Mouse (Mus musculus): ENCODE measurements around the gene Gm49380.

The Gm49380 gene

GRCm38 (mm10) chr9:44113105-44113789 lies at the start of gene Gm49380, which contains the start of gene Rnf26:
TSS of gene Gm49380 (minus strand) at chr9:44113500.
TSS of gene Rnf26 (minus strand) at chr9:44113517.
- peak; percentile 99 for DNase-seq (ENCODE audit: low read depth, low spot score)

- DNase-seq (ENCODE audit: low read depth, low spot score): no peak
Measured at GRCm38 (mm10) chr9:44159886-44160285, 46.6 kb upstream of the Gm49380 start.

GRCm38 (mm10) chr9:44147290-44147689 lies 34.0 kb upstream of the Gm49380 start:
- no peak for DNase-seq (ENCODE audit: low read depth, low spot score)

DNA sequence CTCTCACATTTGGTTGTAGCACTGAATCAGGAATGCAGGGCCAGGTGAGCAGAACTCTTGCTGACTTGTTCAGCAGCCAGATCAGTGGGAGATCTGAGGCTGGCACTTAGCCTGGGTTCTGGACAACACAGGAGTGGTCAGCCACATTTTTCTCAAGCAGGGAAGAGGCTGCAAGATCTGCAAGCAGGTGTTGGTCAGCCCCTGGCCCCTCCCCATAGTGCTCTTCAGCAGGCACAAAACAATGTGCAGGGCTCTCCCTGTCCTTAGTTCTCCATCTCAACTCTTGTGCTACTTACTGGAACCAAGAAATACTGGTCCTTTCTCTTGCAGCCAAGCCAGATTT lies 31.4 kb upstream of the Gm49380 start:
- no peak for DNase-seq (ENCODE audit: low read depth, low spot score)

GRCm38 (mm10) chr9:44144023-44144717 lies 30.9 kb upstream of the Gm49380 start:
- DNase-seq (ENCODE audit: low read depth, low spot score): no peak

DNA sequence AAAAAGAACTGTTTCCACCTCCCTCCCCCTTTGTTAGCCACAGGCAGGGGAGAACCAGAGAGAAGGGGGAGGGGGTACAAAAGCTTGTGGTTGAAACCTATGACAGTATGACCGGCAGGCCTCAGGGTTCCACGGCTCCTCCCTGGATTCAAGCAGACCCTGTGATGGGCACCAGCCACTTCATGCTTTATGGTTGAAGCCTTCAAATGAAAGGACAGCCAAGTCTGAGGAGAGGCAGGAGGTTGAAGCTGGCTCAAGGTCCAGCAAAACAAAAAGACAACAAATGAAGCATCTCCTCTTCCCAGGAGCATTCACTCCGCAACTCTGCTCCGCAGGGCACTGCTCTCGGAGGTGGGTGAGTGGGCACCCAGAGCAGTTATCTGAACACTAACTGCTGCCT lies 30.1 kb upstream of the Gm49380 start:
- no peak for DNase-seq (ENCODE audit: low read depth, low spot score)

DNA sequence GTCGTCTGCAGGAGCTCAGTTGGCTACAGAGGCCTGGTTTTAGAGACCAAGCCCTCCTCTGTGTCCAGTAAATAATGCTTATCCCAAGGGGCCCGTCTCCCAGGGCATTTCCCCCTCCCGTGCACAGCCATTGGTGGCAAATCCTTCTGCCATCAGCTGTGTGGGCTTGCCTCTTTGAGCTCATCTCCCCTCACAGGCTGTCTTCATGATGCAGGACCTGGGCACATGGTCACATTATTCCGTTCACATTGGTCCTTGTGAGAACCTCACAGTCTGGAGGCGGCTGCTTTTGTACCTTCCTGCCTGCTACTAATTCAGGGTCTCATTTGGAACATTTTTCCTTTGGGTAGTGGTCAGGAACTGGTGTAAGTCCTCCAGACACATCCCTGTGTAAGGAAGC lies 28.7 kb upstream of the Gm49380 start:
- DNase-seq (ENCODE audit: low read depth, low spot score): no peak

GRCm38 (mm10) chr9:44137846-44138245 lies 24.5 kb upstream of the Gm49380 start:
- no peak for DNase-seq (ENCODE audit: low read depth, low spot score)

DNA sequence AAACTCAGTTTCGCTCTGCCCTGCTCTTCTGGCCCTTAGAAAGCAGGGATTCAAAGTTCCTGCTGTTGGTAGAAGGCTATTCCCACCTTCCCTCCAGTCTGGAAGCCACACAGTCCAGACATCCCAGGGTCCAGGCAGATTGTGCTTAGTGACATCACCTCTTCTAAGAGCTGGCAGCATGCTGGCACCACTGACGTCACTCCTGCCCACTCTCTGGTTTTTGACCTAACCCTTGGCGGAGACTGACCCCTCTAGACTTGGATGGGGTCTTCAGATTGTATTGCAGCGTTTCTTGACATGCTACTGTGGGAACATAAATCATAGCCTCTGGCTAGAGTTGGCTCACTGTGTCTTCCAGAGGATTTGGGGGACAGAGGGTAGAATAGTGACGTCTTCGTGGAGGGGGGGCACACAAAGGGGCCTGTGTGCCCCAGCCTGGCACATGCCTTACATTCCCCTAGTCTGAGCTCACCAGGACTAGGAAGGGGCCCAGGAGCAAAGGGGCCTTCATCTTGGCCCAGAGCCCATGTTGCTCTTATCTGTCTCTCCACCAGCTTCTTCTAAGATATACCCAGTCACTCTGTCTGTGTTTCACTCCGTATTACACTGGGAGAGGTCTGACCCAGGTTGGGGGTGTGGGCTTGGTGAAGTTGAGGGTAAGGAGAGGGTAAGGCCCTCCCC lies 22.6 kb upstream of the Gm49380 start:
- no peak for DNase-seq (ENCODE audit: low read depth, low spot score)

DNA sequence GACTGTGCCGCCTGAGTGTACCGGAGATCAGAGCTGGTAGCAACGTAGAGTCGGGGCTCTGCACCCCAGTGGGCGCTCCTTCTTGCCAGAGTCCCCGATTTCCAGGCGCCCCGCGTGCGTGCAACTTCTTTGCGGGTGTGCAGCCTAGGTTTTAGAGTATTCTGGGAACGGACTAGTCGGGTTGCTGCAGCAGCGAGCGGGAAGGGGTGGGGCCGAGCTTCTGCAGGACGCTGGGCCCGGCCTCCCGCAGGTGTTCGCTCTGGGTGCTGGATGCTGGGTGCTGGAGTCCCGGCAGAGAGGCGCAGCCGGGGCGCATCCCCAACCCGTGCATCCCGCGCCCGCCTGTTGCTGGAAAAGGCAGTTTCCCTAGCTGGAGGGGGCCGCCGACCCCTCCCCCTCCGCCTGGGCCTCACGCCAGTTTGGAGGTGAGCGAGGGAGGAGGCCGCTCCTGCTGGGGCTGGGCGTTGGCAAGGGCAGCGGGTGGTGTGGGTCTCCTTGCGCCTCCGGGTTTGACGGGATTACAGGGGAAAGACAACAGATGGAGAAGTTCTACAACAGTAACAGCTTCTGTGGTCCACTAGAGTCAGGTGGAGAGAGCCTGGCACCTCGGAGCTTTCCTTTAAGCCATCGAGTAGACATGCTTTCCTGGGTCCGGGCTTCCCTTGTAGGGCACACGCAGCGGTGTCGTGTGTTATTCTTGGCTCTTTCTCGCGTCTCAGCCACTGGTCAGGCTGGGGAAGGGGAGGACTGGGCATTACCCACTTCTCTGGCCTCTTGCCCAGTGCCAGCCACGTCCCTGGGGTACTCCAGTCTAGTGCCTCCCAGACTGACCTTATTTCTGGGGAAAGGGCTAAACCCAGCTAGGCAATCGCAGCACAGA lies 21.8 kb upstream of the Gm49380 start:
- DNase-seq (ENCODE audit: low read depth, low spot score): no peak

DNA sequence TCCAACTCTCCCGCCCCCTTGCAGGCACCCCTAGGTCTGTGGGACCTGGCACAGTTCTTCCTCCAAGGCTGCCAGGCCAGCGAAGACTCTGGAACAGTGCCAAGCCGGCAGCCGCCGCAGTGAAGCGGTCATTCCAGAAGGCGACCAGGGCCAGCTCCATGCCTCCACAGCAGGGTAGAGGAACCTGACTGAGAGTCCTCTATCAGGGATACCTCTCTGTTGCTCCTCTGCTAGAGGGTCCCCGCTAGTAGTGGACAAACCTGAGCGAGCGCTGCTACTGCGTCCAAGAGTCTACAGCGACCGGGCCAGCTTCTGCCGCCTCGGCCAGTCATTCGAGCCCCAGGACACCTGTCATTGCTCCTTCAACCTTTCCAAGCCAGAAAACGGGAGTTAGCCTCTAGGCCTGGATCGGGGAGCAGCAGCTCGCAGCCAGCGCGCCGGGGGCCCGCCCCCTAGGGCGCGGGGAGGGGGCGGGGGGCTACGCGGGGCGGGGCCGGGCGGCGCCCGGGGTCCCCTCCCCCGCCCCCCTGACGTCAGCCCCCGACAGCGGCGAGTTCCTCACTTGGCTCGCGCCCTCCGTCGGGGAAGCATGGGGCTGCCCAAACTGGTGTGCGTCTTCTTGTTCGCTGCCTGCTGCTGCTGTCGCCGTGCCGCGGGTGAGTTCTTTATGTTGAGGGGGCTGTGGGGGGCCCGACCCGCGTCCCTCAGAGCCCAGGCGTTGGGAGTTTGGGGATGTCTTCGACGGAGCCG lies 21.0 kb upstream of the Gm49380 start, which contains the start of gene Mcam:
Mcam (plus strand) TSS at position 369 of the 750 bp plus-strand sequence.
- no peak for DNase-seq (ENCODE audit: low read depth, low spot score)

DNA sequence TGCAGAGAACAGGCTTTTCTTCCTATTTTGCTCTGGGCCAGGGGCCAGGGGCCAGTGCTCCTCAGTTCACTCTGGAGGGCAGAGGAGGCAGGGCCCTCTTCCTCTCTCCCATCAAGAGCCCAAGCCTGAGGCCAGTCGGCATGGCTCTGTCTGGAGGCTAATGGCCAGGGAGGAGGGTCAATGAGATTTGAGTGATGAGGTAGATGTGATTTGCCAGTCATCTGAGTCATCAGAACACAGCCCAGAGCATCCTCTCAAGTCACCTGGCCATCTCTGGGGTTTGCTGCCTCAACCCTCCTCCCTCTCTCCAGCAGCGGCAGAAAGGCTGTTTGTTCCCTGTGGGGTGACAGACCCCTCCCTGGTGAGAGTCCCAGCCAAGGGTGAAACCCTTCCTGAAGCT lies 20.0 kb upstream of the Gm49380 start:
- DNase-seq (ENCODE audit: low read depth, low spot score): no peak

DNA sequence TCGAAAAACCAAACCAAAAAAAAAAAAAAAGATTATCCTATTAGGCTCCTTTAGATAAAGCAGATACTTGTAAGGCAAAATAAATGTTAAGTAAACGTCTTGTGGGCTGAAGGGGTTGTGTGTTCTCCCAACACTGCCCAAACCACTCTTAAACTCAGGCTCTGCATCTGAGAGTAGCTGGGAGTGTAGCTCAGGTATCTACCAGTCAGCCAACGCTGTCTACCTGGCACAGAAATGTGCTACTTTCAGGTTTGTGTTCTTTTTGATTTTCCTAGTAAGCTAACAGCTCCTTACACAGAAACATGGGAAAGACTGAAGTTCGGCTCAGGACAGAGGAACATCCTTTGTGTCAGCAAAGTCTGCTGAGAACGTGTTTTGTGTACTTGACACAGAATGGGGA lies 18.9 kb upstream of the Gm49380 start:
- no peak for DNase-seq (ENCODE audit: low read depth, low spot score)

DNA sequence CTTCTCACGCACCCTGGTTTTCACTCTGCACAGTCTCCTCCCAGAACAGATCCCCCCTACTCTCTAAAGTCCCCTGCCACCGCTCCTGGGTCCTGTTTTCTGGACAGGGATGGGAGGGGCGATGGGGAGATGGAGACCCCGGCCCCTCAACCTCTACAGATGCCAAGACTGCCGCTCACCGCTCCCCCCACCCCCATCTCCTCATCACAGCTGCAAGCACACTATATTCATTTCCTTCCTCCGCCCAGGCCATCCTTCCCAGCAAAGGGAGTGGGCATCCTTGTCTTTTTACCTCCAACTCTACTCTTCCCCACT lies 17.9 kb upstream of the Gm49380 start:
- no peak for DNase-seq (ENCODE audit: low read depth, low spot score)

- DNase-seq (ENCODE audit: low read depth, low spot score): no peak
Measured at GRCm38 (mm10) chr9:44130581-44131275, 17.4 kb upstream of the Gm49380 start.

- DNase-seq (ENCODE audit: low read depth, low spot score): no peak
Measured at GRCm38 (mm10) chr9:44130034-44130433, 16.7 kb upstream of the Gm49380 start.

DNA sequence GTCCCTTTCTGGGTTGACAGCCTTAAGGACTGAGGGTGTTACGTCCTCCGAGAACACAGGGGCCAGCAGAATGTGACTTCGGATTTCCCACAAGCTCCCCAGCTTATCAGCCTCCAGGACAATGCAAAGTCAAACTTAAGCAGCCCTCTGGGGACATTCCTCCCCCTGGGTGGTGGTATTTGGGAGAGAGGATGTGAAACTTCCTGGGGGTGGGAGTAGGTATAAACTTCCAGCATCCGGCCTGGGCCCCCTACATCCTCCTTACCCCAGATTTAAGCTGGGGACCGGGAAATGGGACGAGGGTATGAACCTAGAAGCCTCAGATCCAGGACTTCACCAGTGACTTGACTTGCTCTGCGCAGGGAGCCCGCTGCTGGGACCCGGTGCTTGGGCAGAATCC lies 16.3 kb upstream of the Gm49380 start:
- no peak for DNase-seq (ENCODE audit: low read depth, low spot score)

GRCm38 (mm10) chr9:44127351-44127801 lies 14.1 kb upstream of the Gm49380 start:
- no peak for DNase-seq (ENCODE audit: low read depth, low spot score)

- no peak for DNase-seq (ENCODE audit: low read depth, low spot score)
Measured at GRCm38 (mm10) chr9:44126746-44127145, 13.4 kb upstream of the Gm49380 start.

Data from brain, embryonic 18.5 days (tissue).